Mouse (Mus musculus): ENCODE results near the gene Mybpc2. TPM values are rescaled to one million over a fixed set of nuclear protein-coding genes. Genes with fewer than 3 reads are reported as not detected.

Mybpc2 gene
- 0.95 TPM for polyA plus RNA-seq (2015; fragmentation: Illumina TruSeq; extraction: RNeasy Lipid Tissue Mini Kit (QIAGEN cat#74804); ENCODE audit: insufficient read depth, low replicate concordance)

DNA sequence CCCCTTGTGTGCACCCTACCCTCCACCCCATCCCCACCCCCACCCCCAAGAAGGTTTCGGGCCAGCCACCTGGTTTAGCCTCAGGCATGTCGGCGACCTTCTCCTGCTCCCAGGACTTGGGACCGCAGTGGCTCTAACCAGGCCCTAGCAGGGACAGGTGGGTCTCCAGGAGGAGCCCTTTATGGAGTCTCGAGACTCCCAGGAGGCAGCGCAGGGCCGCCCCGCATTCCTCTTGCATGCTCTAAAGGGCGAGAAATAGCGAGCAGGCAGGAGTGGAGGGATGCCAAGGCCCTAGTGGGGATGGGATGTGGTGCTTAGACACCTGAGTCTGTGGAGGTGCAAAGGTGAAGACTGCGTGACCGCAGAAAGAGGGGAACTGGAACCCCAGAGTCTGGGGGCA, at the start of gene Mybpc2:
Mybpc2 (minus strand) TSS at position 155 of the 400 bp plus-strand sequence.

DNA sequence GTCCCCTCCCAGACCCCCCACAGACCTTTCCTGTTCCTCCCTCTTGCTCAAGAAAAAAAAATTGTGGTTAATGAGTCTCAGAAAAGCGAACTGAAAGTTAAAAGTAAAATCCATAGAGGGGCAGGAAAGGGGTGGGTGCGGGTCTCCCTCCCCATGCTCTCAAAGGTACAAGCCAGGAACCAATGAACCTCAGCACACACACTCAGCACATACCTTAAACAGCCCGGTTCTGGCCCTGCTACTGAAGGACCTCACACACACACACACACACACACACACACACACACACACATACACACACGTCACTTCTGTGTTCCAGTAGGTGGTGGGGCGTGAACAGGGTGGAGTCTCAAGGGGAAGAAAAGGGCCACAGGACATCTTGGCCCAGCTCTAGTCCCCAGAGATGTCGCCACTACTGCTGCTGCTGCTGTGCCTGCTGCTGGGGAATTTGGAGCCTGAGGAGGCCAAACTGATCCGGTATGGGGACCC, 47.8 kb upstream of the Mybpc2 start, which contains the start of gene Napsa:
Napsa (plus strand) TSS at position 168 of the 489 bp plus-strand sequence.

DNA sequence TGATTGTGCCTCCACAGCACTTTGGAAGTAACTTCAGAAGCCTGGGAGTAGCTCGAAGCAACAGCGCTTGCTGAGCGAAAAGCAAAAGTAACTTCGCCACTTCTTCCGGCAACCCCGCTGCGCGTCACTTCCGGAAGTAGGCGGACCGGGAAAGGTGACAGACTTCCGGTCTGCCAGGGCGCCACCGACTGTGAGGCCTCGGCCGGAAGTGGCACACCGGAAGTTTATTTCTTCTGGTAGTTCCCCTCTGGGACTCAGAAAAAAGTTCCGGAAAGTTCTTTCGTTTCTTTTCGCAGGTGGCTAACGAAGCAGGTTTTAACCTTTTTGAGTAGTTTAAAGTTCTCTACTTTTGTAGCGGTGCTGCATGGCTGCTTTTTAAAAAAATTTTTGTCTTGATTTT, 29.4 kb upstream of the Mybpc2 start, which contains the start of gene Nr1h2:
Nr1h2 (minus strand) TSS at position 126 of the 400 bp plus-strand sequence.

DNA sequence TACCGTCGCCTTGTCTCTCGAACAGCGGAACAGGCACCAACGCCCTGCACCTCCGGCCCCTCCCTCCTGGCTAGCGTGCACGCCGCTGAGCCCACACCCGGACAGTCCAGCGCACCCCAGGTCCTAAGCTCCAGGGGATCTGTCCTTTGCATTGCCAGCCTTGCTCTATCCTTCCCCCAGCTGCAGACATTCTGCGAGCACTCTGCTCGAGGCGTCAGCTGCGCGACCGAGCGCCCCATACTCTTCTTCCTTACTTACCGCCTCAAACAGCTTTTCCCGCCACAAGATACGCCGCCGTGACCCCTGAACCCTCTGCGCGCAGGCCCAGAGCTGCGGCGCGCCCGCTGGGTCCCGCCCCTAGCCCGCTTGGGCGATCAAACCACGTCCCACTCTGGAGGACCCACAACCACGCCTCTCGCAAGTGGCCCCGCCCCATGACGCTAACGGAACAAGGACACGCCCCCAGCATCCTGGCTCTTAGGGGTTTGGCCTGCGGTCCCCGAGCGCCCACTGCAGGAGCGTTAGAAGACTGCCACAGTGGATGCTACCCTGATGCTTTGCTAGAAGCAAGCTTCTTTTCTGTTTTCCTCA, 24.1 kb upstream of the Mybpc2 start, which contains the start of gene Pold1:
Pold1 (minus strand) TSS at position 353 of the 591 bp plus-strand sequence.

DNA sequence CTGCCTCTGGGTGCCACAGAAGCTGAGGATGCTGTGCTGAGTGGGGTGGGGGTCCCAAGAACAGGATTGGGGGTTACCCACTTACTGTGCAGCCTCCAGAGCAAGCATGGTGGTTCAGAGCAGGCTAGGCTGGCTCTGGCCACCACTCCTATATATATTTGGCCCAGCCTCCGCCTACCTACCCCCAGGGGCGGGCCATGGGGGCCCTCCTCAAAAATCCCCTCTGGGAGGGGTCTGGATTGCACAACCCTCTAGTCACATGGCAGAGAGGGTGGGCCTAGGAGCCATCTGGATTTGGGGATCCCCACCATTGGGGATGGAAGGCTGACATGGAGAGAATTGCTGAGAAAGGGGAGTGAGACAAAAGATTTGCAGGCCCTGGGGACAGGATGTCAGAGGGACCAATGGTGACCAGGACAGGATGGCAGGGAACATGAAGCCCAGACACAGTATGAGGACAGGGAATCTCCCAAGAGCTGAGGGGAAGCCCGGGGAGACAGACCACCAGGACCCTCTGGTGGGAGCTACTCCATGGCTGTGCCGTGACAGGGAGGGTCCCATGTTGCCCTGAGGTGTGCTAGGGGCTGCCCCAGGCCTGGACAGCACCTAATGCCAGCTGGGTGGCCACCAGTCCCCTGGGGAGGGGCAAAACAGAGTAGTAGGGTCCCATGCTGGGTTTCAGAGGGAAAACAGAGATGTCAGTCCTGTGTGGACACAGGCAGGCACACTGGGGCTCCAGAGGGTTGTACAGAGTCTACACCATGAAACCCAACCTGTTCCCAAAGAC, 7.7 kb upstream of the Mybpc2 start, which contains the start of gene Spib:
Spib (minus strand) TSS at position 126 of the 787 bp plus-strand sequence.

DNA sequence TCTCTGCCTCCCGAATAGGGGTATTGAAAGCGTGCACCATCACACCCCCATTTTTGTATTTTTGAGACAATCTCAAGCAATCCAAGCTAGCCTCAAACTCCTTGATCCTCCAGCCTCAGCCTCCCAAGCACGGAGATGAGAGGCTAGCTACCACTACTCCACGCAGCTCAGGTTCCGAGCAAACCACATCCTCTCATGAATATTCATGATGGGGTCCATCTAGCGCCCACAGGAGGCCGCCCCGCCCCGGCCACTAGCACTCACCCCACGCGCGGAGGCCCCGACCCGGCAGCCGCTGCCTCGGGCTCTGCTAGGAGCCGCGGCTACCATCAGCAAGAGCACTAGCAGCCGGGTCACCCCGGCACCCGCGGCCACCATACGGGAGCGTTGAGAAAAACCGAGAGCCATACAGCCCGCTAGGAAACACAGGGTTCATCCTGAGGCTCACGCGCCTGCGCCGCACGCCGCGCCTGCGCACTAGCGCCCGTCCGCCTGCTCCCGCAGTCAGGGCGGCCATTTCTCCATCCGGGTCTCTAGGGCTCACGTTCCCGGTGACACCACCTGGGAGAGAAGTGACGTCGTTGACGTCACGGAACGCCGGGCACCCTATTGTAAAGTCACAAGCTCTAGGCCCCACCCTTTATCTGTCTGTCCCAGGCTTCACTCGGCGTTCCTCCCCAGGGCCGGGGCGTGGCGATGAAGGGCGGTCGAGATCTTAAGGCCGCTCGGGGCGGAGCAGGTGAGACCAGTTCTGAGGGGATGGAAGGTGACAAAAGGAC, 28.3 kb downstream of the Mybpc2 start, which contains the start of the genes Emc10 and Fam71e1:
Emc10 (minus strand) TSS at position 538 of the 779 bp plus-strand sequence.
Fam71e1 (plus strand) TSS at position 590 of the 779 bp plus-strand sequence.

DNA sequence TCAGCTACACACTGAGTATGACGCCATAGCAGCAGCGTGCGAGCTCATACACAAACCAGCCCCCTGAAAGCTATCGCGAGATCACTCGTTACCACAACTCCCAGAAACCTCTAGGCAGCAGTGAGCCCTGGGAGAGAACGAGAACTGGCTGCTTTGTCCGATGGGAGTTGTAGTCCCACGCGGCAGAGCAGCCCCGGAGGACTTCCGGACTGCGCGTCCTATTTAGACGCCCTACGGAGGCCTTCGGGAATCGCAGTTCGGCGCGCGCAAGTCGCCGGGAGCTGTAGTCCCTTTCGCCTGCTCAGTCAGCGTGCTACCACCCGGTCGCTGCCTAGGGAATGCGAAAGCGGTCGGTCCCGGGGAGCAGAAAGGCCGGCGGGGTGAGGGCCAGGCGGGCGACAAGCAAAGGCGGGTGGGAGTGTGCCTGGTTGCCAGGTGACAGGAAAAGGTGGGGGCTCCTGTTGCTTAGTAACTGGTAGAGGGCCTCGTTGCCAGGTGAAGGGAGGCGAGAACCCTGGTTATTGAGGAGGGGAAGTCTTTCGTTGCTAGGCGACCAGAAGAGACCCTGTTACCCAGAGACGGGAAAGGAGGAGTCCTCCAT, 56.5 kb downstream of the Mybpc2 start, which contains the start of gene Josd2:
Josd2 (plus strand) TSS at position 170 of the 601 bp plus-strand sequence.

DNA sequence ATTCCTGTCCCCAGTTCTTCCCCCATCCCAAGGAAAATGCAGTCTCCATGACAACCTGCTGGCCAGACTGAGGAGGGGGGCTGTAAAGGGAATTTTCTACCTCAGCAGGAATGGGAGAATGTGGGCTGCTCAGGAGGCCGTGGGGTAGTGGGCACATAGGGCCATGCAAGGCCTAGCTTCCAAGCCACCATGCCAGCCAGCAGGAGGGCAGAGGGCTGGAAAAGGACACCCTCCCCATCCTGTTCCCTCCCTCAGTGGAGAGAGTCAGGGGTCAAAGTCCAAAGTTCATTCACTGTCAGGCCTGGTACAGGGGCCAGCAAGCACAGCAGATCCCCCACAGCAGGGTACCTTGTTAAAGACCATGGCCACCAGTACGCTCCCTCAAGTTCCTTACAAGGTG, 59.3 kb downstream of the Mybpc2 start, which contains the start of gene Aspdh:
Aspdh (plus strand) TSS at position 281 of the 400 bp plus-strand sequence.

Other genes starting within 250 kb of the Mybpc2 start
- gene Clec11a, start 217.8 kb downstream of the Mybpc2 start, polyA plus RNA-seq (2015; fragmentation: Illumina TruSeq; extraction: RNeasy Lipid Tissue Mini Kit (QIAGEN cat#74804); ENCODE audit: insufficient read depth, low replicate concordance), result 2.6 TPM
- 1.8 TPM for gene Shank1, start 214.4 kb downstream of the Mybpc2 start, polyA plus RNA-seq (2015; fragmentation: Illumina TruSeq; extraction: RNeasy Lipid Tissue Mini Kit (QIAGEN cat#74804); ENCODE audit: insufficient read depth, low replicate concordance)
- gene Syt3, start 140.6 kb downstream of the Mybpc2 start, polyA plus RNA-seq (2015; fragmentation: Illumina TruSeq; extraction: RNeasy Lipid Tissue Mini Kit (QIAGEN cat#74804); ENCODE audit: insufficient read depth, low replicate concordance), result 0.28 TPM
- gene 1700008O03Rik, start 138.8 kb downstream of the Mybpc2 start, polyA plus RNA-seq (2015; fragmentation: Illumina TruSeq; extraction: RNeasy Lipid Tissue Mini Kit (QIAGEN cat#74804); ENCODE audit: insufficient read depth, low replicate concordance), result not detected
- not detected for gene Lrrc4b, start 95.6 kb downstream of the Mybpc2 start, polyA plus RNA-seq (2015; fragmentation: Illumina TruSeq; extraction: RNeasy Lipid Tissue Mini Kit (QIAGEN cat#74804); ENCODE audit: insufficient read depth, low replicate concordance)
- gene Aspdh, start 59.3 kb downstream of the Mybpc2 start, polyA plus RNA-seq (2015; fragmentation: Illumina TruSeq; extraction: RNeasy Lipid Tissue Mini Kit (QIAGEN cat#74804); ENCODE audit: insufficient read depth, low replicate concordance), result not detected
- gene Josd2, start 56.7 kb downstream of the Mybpc2 start, polyA plus RNA-seq (2015; fragmentation: Illumina TruSeq; extraction: RNeasy Lipid Tissue Mini Kit (QIAGEN cat#74804); ENCODE audit: insufficient read depth, low replicate concordance), result 22.8 TPM
- 16.3 TPM for gene Emc10, start 28.1 kb downstream of the Mybpc2 start, polyA plus RNA-seq (2015; fragmentation: Illumina TruSeq; extraction: RNeasy Lipid Tissue Mini Kit (QIAGEN cat#74804); ENCODE audit: insufficient read depth, low replicate concordance)
- gene Fam71e1, start 28.1 kb downstream of the Mybpc2 start, polyA plus RNA-seq (2015; fragmentation: Illumina TruSeq; extraction: RNeasy Lipid Tissue Mini Kit (QIAGEN cat#74804); ENCODE audit: insufficient read depth, low replicate concordance), result 1.3 TPM
- 234 TPM for gene Spib, start 7.4 kb upstream of the Mybpc2 start, polyA plus RNA-seq (2015; fragmentation: Illumina TruSeq; extraction: RNeasy Lipid Tissue Mini Kit (QIAGEN cat#74804); ENCODE audit: insufficient read depth, low replicate concordance)
- 14.2 TPM for gene Pold1, start 24.2 kb upstream of the Mybpc2 start, polyA plus RNA-seq (2015; fragmentation: Illumina TruSeq; extraction: RNeasy Lipid Tissue Mini Kit (QIAGEN cat#74804); ENCODE audit: insufficient read depth, low replicate concordance)
- gene Nr1h2, start 29.3 kb upstream of the Mybpc2 start, polyA plus RNA-seq (2015; fragmentation: Illumina TruSeq; extraction: RNeasy Lipid Tissue Mini Kit (QIAGEN cat#74804); ENCODE audit: insufficient read depth, low replicate concordance), result 31.8 TPM
- gene Napsa, start 47.7 kb upstream of the Mybpc2 start, polyA plus RNA-seq (2015; fragmentation: Illumina TruSeq; extraction: RNeasy Lipid Tissue Mini Kit (QIAGEN cat#74804); ENCODE audit: insufficient read depth, low replicate concordance), result 205 TPM
- 1.2 TPM for gene Kcnc3, start 66.0 kb upstream of the Mybpc2 start, polyA plus RNA-seq (2015; fragmentation: Illumina TruSeq; extraction: RNeasy Lipid Tissue Mini Kit (QIAGEN cat#74804); ENCODE audit: insufficient read depth, low replicate concordance)
- not detected for gene Myh14, start 146.2 kb upstream of the Mybpc2 start, polyA plus RNA-seq (2015; fragmentation: Illumina TruSeq; extraction: RNeasy Lipid Tissue Mini Kit (QIAGEN cat#74804); ENCODE audit: insufficient read depth, low replicate concordance)
- gene Izumo2, start 184.1 kb upstream of the Mybpc2 start, polyA plus RNA-seq (2015; fragmentation: Illumina TruSeq; extraction: RNeasy Lipid Tissue Mini Kit (QIAGEN cat#74804); ENCODE audit: insufficient read depth, low replicate concordance), result not detected
- 43.6 TPM for gene Vrk3, start 223.8 kb upstream of the Mybpc2 start, polyA plus RNA-seq (2015; fragmentation: Illumina TruSeq; extraction: RNeasy Lipid Tissue Mini Kit (QIAGEN cat#74804); ENCODE audit: insufficient read depth, low replicate concordance)
- gene Zfp473, start 226.4 kb upstream of the Mybpc2 start, polyA plus RNA-seq (2015; fragmentation: Illumina TruSeq; extraction: RNeasy Lipid Tissue Mini Kit (QIAGEN cat#74804); ENCODE audit: insufficient read depth, low replicate concordance), result 1.3 TPM

All from spleen, adult 10 weeks (tissue).